Mouse (Mus musculus) thymus, postnatal 25 days (tissue): ENCODE measurements around the gene Pkib.

ENCODE experiments used
- DNase-seq: peaks from one replicate; pipeline ENCODE4 v3.0.0; 2022

Pkib gene

GRCm38 (mm10) chr10:57631896-57632867 lies at the start of gene Pkib:
Gene Pkib, plus strand, starts transcription at chr10:57631981.
- DNase-seq, result peak; percentile 32

- DNase-seq, result no peak
Observed at GRCm38 (mm10) chr10:57583927-57584326, 47.9 kb upstream of the Pkib start.

GRCm38 (mm10) chr10:57594266-57594665 lies 37.5 kb upstream of the Pkib start:
- no peak for DNase-seq

GRCm38 (mm10) chr10:57597172-57597571 lies 34.6 kb upstream of the Pkib start:
- no peak for DNase-seq

- DNase-seq, result no peak
Observed at GRCm38 (mm10) chr10:57602951-57603350, 28.8 kb upstream of the Pkib start.

GRCm38 (mm10) chr10:57623311-57623710 lies 8.5 kb upstream of the Pkib start:
- DNase-seq, result no peak

- no peak for DNase-seq
Observed at GRCm38 (mm10) chr10:57627773-57628172, 4.0 kb upstream of the Pkib start.

GRCm38 (mm10) chr10:57630557-57630956 lies 1.2 kb upstream of the Pkib start:
- DNase-seq, result no peak

GRCm38 (mm10) chr10:57632868-57633240 lies 1.1 kb downstream of the Pkib start:
- no peak for DNase-seq

- no peak for DNase-seq
Observed at GRCm38 (mm10) chr10:57636970-57637369, 5.2 kb downstream of the Pkib start.

GRCm38 (mm10) chr10:57638250-57638649 lies 6.5 kb downstream of the Pkib start:
- DNase-seq, result no peak

GRCm38 (mm10) chr10:57639540-57639939 lies 7.8 kb downstream of the Pkib start:
- DNase-seq, result no peak

GRCm38 (mm10) chr10:57653297-57653696 lies 21.5 kb downstream of the Pkib start:
- DNase-seq, result no peak

GRCm38 (mm10) chr10:57660505-57660904 lies 28.7 kb downstream of the Pkib start:
- no peak for DNase-seq

GRCm38 (mm10) chr10:57663758-57664157 lies 32.0 kb downstream of the Pkib start:
- DNase-seq, result no peak

- DNase-seq, result no peak
Observed at GRCm38 (mm10) chr10:57664253-57664652, 32.5 kb downstream of the Pkib start.

GRCm38 (mm10) chr10:57675740-57676139 lies 44.0 kb downstream of the Pkib start:
- DNase-seq, result no peak

- no peak for DNase-seq
Observed at GRCm38 (mm10) chr10:57687999-57688398, 56.2 kb downstream of the Pkib start.

GRCm38 (mm10) chr10:57690161-57690560 lies 58.4 kb downstream of the Pkib start:
- DNase-seq, result no peak

GRCm38 (mm10) chr10:57702246-57702645 lies 70.5 kb downstream of the Pkib start:
- no peak for DNase-seq

GRCm38 (mm10) chr10:57721035-57721434 lies 89.3 kb downstream of the Pkib start:
- no peak for DNase-seq

GRCm38 (mm10) chr10:57722363-57722762 lies 90.6 kb downstream of the Pkib start:
- DNase-seq, result no peak

- peak; percentile 9 for DNase-seq
Observed at GRCm38 (mm10) chr10:57727666-57728065, 95.9 kb downstream of the Pkib start.

GRCm38 (mm10) chr10:57731672-57732071 lies 99.9 kb downstream of the Pkib start:
- DNase-seq, result no peak

- DNase-seq, result no peak
Observed at GRCm38 (mm10) chr10:57740733-57741132, 109.0 kb downstream of the Pkib start.
